Comparison of ENCODE assay signal across 9 mouse cellular contexts in genomic region chr4:136907033-136907432, GRCm38 (mm10). TPM values are rescaled to one million over a fixed set of nuclear protein-coding genes. Genes with fewer than 3 reads are reported as not detected.
DNase-seq lines count a peak whose midpoint lies in the region; TF ChIP-seq lines count a peak whose summit lies in the region.
"Had no signal": no experiment of that assay in that cellular context is flagged by ENCODE, and none has a peak within 500 bp of the region (broad histone marks: within the 10 kb centered on the region; RNA-seq: fewer than 3 reads in every experiment).

No protein-coding gene starts in this region.

- TF ChIP-seq RAD21 in CH12.LX (IDR thresholded peaks at IDR 0.05; ENCODE audit: low read depth, low read length), result peak; percentile 33

- H3K4me3 ChIP-seq in CH12.LX (replicated peaks in 1 of 3; ENCODE audit: low read depth in 2 of 3, low read length in 2 of 3, poor library complexity in 1 of 3), result no peak overlapping the region
- no peak overlapping the region for H3K4me3 ChIP-seq in bone marrow, adult 2 months (replicated peaks; ENCODE audit: control insufficient read depth, low read depth, low read length)
- H3K4me3 ChIP-seq in myocyte, result no peak overlapping the region

- H3K79me2 ChIP-seq in CH12.LX (replicated peaks; ENCODE audit: control insufficient read depth, extremely low read depth, insufficient read depth, poor library complexity, severe bottlenecking) (no peaks in the 10 kb centered on the region), myocyte (ENCODE audit: control insufficient read depth, insufficient read depth) (no peaks in the 10 kb centered on the region)

- H3K4me1 ChIP-seq in CH12.LX (ENCODE audit: control insufficient read depth in 1 of 2, insufficient read depth in 2 of 2), result no peaks in the 10 kb centered on the region
- H3K4me1 ChIP-seq in bone marrow, adult 2 months (ENCODE audit: control insufficient read depth, insufficient read depth, low read length), result no peaks in the 10 kb centered on the region; the same call in 1 of the 2 replicates

- TF ChIP-seq CTCF in CH12.LX (conservative IDR thresholded peaks at IDR 0.05 in 1 of 2, IDR thresholded peaks at IDR 0.05 in 1 of 2; ENCODE audit: low read depth in 2 of 2, low read length in 2 of 2), result peak; percentile 22 to 83; a peak in 3 of 4 replicates
- TF ChIP-seq CTCF in bone marrow, adult 2 months (IDR thresholded peaks at IDR 0.05; ENCODE audit: control insufficient read depth, insufficient read depth, low read length), result peak; percentile 69; the same call in 1 of the 2 replicates

- in situ Hi-C loops in CH12.LX (cut with MboI; ENCODE audit: low pct_ligation_motif_present, low pct_unique_long_range_greater_than_20kb, low sequenced_read_pairs), result no loop called here

- intact Hi-C loops in heart, postnatal 14 days (cut with DNase I), result loop anchor here (1.0 to 5.0 kb wide), 2 partner anchors 75 to 165 kb away; no protein-coding TSS in a partner anchor

- peaks cover 3% of the 10 kb centered on the region for H3K9me3 ChIP-seq in CH12.LX (replicated peaks; ENCODE audit: low read length)

- no peak overlapping the region for H3K4me2 ChIP-seq in CH12.LX (ENCODE audit: insufficient read depth, low read depth, poor library complexity, severe bottlenecking)
- H3K4me2 ChIP-seq in myocyte (ENCODE audit: low read depth), result no peak overlapping the region

- no peak overlapping the region for H3K27ac ChIP-seq in CH12.LX (ENCODE audit: insufficient read depth, low read depth)
- no peak overlapping the region for H3K27ac ChIP-seq in bone marrow, adult 2 months (ENCODE audit: control insufficient read depth, insufficient read depth, low read depth, low read length, poor library complexity)
- H3K27ac ChIP-seq: macrophage had no signal

- H3K27me3 ChIP-seq in CH12.LX (replicated peaks) (peaks cover 90% of the 10 kb centered on the region), myocyte (ENCODE audit: control insufficient read depth, insufficient read depth, insufficient read length) (peaks cover 29% of the 10 kb centered on the region)

- no peak overlapping the region for H3K9ac ChIP-seq in CH12.LX (ENCODE audit: insufficient read depth, low read depth)

- no peak for TF ChIP-seq POLR2A in CH12.LX (IDR thresholded peaks at IDR 0.05; ENCODE audit: low read depth, low read length)
- no peak for TF ChIP-seq POLR2A in bone marrow, adult 2 months (IDR thresholded peaks at IDR 0.05; ENCODE audit: borderline replicate concordance, control insufficient read depth, low read depth, low read length)
- TF ChIP-seq POLR2A in myocyte (IDR thresholded peaks at IDR 0.05; ENCODE audit: insufficient read length, low read depth), result no peak

- no peak for TF ChIP-seq EP300 in CH12.LX (IDR thresholded peaks at IDR 0.05; ENCODE audit: low read length)

- dilution Hi-C loops in CH12.LX (cut with MboI; ENCODE audit: extremely low pct_ligation_motif_present, extremely low pct_unique_long_range_greater_than_20kb, low sequenced_read_pairs), result no loop called here

- no peaks in the 10 kb centered on the region for H3K36me3 ChIP-seq in CH12.LX (replicated peaks in 1 of 2; ENCODE audit: control insufficient read depth in 1 of 2, insufficient read depth in 1 of 2, low read length in 1 of 2)
- H3K36me3 ChIP-seq in myocyte (ENCODE audit: control insufficient read depth, insufficient read depth), result no peaks in the 10 kb centered on the region

- WGBS in bone marrow, adult 2 months, result 12% methylated on average over 7 of the region's 7 CpGs

- no peak overlapping the region for H3ac ChIP-seq in myocyte (ENCODE audit: control insufficient read depth, insufficient read length)

- DNase-seq in heart, postnatal 14 days, result peak; percentile 51 to 78
- DNase-seq in heart, adult 9 months (ENCODE audit: low spot score in 2 of 2), result no peak
- peak; percentile 52 for DNase-seq in CH12.LX (ENCODE audit: extremely low read depth)
- peak; percentile 57 for DNase-seq in kidney, adult 9 months
- DNase-seq in right cerebral cortex, adult 2 months (ENCODE audit: low spot score in 2 of 2), result no peak
- no peak for DNase-seq in spleen, adult 18-20 months

TF ChIP-seq in CH12.LX, 34 proteins besides CTCF, POLR2A, EP300 and RAD21:
- TF ChIP-seq IRF4 (IDR thresholded peaks at IDR 0.05; ENCODE audit: low read depth, low read length) (peak; percentile 41; the same call in 1 of the 2 replicates), SMC3 (IDR thresholded peaks at IDR 0.05; ENCODE audit: low read depth, low read length) (peak; percentile 82), ZC3H11A (IDR thresholded peaks at IDR 0.05; ENCODE audit: low read depth, low read length) (no peak), HCFC1 (IDR thresholded peaks at IDR 0.05; ENCODE audit: low read depth, low read length) (no peak), SIN3A (IDR thresholded peaks at IDR 0.05; ENCODE audit: low read length) (peak; percentile 80), ELF1 (IDR thresholded peaks at IDR 0.05; ENCODE audit: low read depth, low read length) (0 out of 2 replicates have a peak, but pooled peaks have one; percentile 15), UBTF (IDR thresholded peaks at IDR 0.05; ENCODE audit: low read depth, low read length) (no peak), TCF12 (IDR thresholded peaks at IDR 0.05; ENCODE audit: low read depth, low read length) (0 out of 2 replicates have a peak, but pooled peaks have one; percentile 25)

TF ChIP-seq in myocyte, 11 proteins besides CTCF, POLR2A, EP300 and RAD21:
- no peak for TF ChIP-seq E2F4 (IDR thresholded peaks at IDR 0.05; ENCODE audit: insufficient read depth)
- TF ChIP-seq MYOG (IDR thresholded peaks at IDR 0.05; ENCODE audit: control insufficient read depth in 1 of 3, insufficient read depth in 1 of 3, insufficient read length in 2 of 3, low read depth in 2 of 3), result no peak
- TF ChIP-seq SRF (IDR thresholded peaks at IDR 0.05; ENCODE audit: control insufficient read depth, insufficient read length, low read depth), result no peak
- peak; percentile 88 for TF ChIP-seq REST (IDR thresholded peaks at IDR 0.05; ENCODE audit: insufficient read depth, insufficient read length)

RNA-seq across cellular contexts. Expression of gene C1qa, which starts 8.4 kb away (rescaled TPM):
- total RNA-seq in heart, postnatal 14 days (2021), result 10 to 100 TPM; 39.1 to 41.5 TPM
- total RNA-seq in CH12.LX (2012; rRNA removed) (not detected in 2 replicates), CH12.LX (2014; rRNA removed) (not detected in 2 replicates)
- polyA plus RNA-seq in CH12.LX (2012; ENCODE audit: insufficient read length, low read depth) (not detected in 2 replicates), myocyte (2012; fragmentation: generic; extraction: Trizol) (not detected)
- polyA plus RNA-seq in bone marrow, adult 2 months (2011; ENCODE audit: insufficient read depth, insufficient read length, low replicate concordance, missing spikeins), result 136 and 239 TPM in 2 replicates

RNA-seq across cellular contexts. Expression of gene C1qc, which starts 14.2 kb away (rescaled TPM):
- 10 to 100 TPM; 34.9 to 36.4 TPM for total RNA-seq in heart, postnatal 14 days (2021)
- total RNA-seq in CH12.LX (2012; rRNA removed), result not detected in 2 replicates
- not detected in 2 replicates for total RNA-seq in CH12.LX (2014; rRNA removed)
- polyA plus RNA-seq in CH12.LX (2012; ENCODE audit: insufficient read length, low read depth), result not detected in 2 replicates
- 45.0 and 70.3 TPM in 2 replicates for polyA plus RNA-seq in bone marrow, adult 2 months (2011; ENCODE audit: insufficient read depth, insufficient read length, low replicate concordance, missing spikeins)
- not detected for polyA plus RNA-seq in myocyte (2012; fragmentation: generic; extraction: Trizol)

RNA-seq across cellular contexts. Expression of gene C1qb, which starts 21.0 kb away (rescaled TPM):
- 10 to 100 TPM; 41.6 to 44.7 TPM for total RNA-seq in heart, postnatal 14 days (2021)
- not detected in 2 replicates for total RNA-seq in CH12.LX (2012; rRNA removed)
- total RNA-seq in CH12.LX (2014; rRNA removed), result not detected in 2 replicates
- not detected in 2 replicates for polyA plus RNA-seq in CH12.LX (2012; ENCODE audit: insufficient read length, low read depth)
- polyA plus RNA-seq in bone marrow, adult 2 months (2011; ENCODE audit: insufficient read depth, insufficient read length, low replicate concordance, missing spikeins), result 47.9 and 77.8 TPM in 2 replicates
- polyA plus RNA-seq in myocyte (2012; fragmentation: generic; extraction: Trizol), result not detected

RNA-seq across cellular contexts. Expression of gene Epha8, which starts 49.6 kb away (rescaled TPM):
- not detected for total RNA-seq in heart, postnatal 14 days (2021)
- total RNA-seq in CH12.LX (2012; rRNA removed) (not detected in 2 replicates), CH12.LX (2014; rRNA removed) (not detected in 2 replicates)
- polyA plus RNA-seq in CH12.LX (2012; ENCODE audit: insufficient read length, low read depth) (not detected in 2 replicates), myocyte (2012; fragmentation: generic; extraction: Trizol) (not detected)
- polyA plus RNA-seq in bone marrow, adult 2 months (2011; ENCODE audit: insufficient read depth, insufficient read length, low replicate concordance, missing spikeins), result not detected in 2 replicates
- polyA plus RNA-seq: macrophage had no signal

Comparison
In these comparisons a context has a peak if more than half of its experiments do, and no peak if none do; other contexts are left out.
1. DNase-seq: peak in heart, postnatal 14 days (2 of 2), CH12.LX (single experiment) and kidney, adult 9 months (single experiment); none in heart, adult 9 months (0 of 2), right cerebral cortex, adult 2 months (0 of 2) and spleen, adult 18-20 months (0 of 2).
2. RNA of gene C1qa, which starts 8.4 kb away (polyA plus RNA-seq): 136 to 239 TPM in bone marrow, adult 2 months; not detected in CH12.LX and not detected in myocyte (single experiment); every median in the first group is over 100 times any median in the second.
3. RNA of gene C1qc, which starts 14.2 kb away (polyA plus RNA-seq): 45.0 to 70.3 TPM in bone marrow, adult 2 months; not detected in CH12.LX and not detected in myocyte (single experiment); every median in the first group is over 10 times any median in the second.
4. RNA of gene C1qb, which starts 21.0 kb away (polyA plus RNA-seq): 47.9 to 77.8 TPM in bone marrow, adult 2 months; not detected in CH12.LX and not detected in myocyte (single experiment); every median in the first group is over 10 times any median in the second.